Mouse (Mus musculus): ENCODE data around the gene Thap3.

GRCm38 (mm10) chr4:152032922-152033321 is 44.1 kb upstream of the Thap3 start:
- TF ChIP-seq CTCF (IDR thresholded peaks at IDR 0.05; ENCODE audit: control insufficient read depth, insufficient read depth, low read length), result no peak
- TF ChIP-seq POLR2A (IDR thresholded peaks at IDR 0.05; ENCODE audit: borderline replicate concordance, control insufficient read depth, low read depth, low read length), result no peak
